Mouse (Mus musculus) neural tube, embryonic 11.5 days (tissue): ENCODE data around the gene Plek. TPM values are rescaled to one million over a fixed set of nuclear protein-coding genes. Genes with fewer than 3 reads are reported as not detected.

Experiments
- ATAC-seq: fragments of 200-750 bp; cut with Nextera tagmentation; 2 replicates; pipeline ENCODE4 v1.8.0; 2017; ENCODE audit warnings: moderate number of reproducible peaks, mild to moderate bottlenecking, moderate TSS enrichment, moderate library complexity; ENCODE audit not compliant: insufficient read depth, low FRiP score, low TSS enrichment
- DNase-seq: peaks from one replicate; pipeline ENCODE4 v3.0.0-alpha.2; 2015; ENCODE audit warnings: low spot score
- H3K27ac ChIP-seq: fragments of 300-500 bp; sonication (generic); 2 replicates; pipeline ENCODE4 v1.5.1; 2014; ENCODE audit warnings: low read depth, mild to moderate bottlenecking, low read length
- H3K27me3 ChIP-seq: fragments of 300-500 bp; sonication (generic); 2 replicates; pipeline ENCODE4 v1.6.1; 2014; ENCODE audit warnings: mild to moderate bottlenecking, low read length, mixed read lengths; ENCODE audit not compliant: control insufficient read depth, insufficient read depth
- H3K36me3 ChIP-seq: fragments of 300-500 bp; sonication (generic); 2 replicates; pipeline ENCODE4 v1.6.1; 2014; ENCODE audit warnings: mild to moderate bottlenecking, low read length, moderate library complexity, mixed read lengths; ENCODE audit not compliant: control insufficient read depth, insufficient read depth
- H3K4me1 ChIP-seq: fragments of 300-500 bp; sonication (generic); 2 replicates; pipeline ENCODE4 v1.6.1; 2014; ENCODE audit warnings: low read length, mixed read lengths; ENCODE audit not compliant: control insufficient read depth, insufficient read depth
- H3K4me2 ChIP-seq: fragments of 300-500 bp; sonication (generic); 2 replicates; pipeline ENCODE4 v1.6.1; 2014; ENCODE audit warnings: low read depth, mild to moderate bottlenecking, moderate library complexity
- H3K4me3 ChIP-seq: fragments of 300-500 bp; sonication (generic); 2 replicates; pipeline ENCODE4 v1.5.1; 2014; ENCODE audit warnings: low read depth, low read length
- H3K9ac ChIP-seq: fragments of 300-500 bp; sonication (generic); 2 replicates; pipeline ENCODE4 v1.6.1; 2014; ENCODE audit warnings: mild to moderate bottlenecking, low read length
- H3K9me3 ChIP-seq: fragments of 300-500 bp; sonication (generic); 2 replicates; pipeline ENCODE4 v1.6.1; 2016; ENCODE audit warnings: low read length; ENCODE audit not compliant: control insufficient read depth
- WGBS: fragments of 180-500 bp; shearing (Covaris S2); extraction: QIAGEN DNeasy Blood & Tissue Kit; methylation state at CpG from one replicate; pipeline ENCODE4 v1.1.7; 2014; 5-methylcytosine and 5-hydroxymethylcytosine counted together
- polyA plus RNA-seq: library from polyadenylated mRNA; unstranded; fragments of >200 nt; fragmentation: Nextera tagmentation; extraction: Ambion mirVana; gene quantifications from 2 replicates; pipeline ENCODE4 v1.2.1, GENCODE M21; 2014

The Plek gene
- polyA plus RNA-seq, 1 experiment from 2014 or later, result 7.7 TPM

DNA sequence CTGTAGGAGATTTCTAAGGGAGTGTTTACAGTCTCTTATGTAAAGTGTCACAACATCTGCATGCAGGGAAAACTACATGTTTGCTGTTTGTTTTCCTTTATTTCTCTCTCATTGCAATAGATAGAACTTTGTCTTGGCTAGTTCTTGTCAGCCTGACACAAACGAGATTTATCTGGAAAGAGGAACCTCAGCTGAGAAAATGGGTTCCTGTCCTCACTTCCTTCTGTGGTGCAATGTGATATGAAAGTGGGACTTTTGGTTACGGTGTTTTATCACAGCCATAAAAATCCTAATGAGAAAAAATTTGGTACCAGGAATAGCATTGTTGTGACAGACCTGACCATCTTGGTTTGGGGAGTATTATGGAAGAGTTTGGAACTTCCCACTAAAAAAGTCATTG, 82.5 kb downstream of the Plek start:
- no peaks in the 10 kb centered on the region for H3K36me3 ChIP-seq
- WGBS, result 86% methylated on average over 2 of the region's 2 CpGs

GRCm38 (mm10) chr11:16967806-16968205, 84.4 kb downstream of the Plek start:
- DNase-seq, result no peak
- H3K4me3 ChIP-seq, result no peak overlapping the region
- no peak overlapping the region for H3K4me2 ChIP-seq

More for the DNA sequence above, 82.5 kb downstream of the Plek start:
- no peaks in the 10 kb centered on the region for H3K9me3 ChIP-seq
- H3K27me3 ChIP-seq, result no peaks in the 10 kb centered on the region
- DNase-seq, result no peak
- ATAC-seq, result no peak
- H3K27ac ChIP-seq, result no peak overlapping the region
- no peak overlapping the region for H3K9ac ChIP-seq
- no peaks in the 10 kb centered on the region for H3K4me1 ChIP-seq
- no peak overlapping the region for H3K4me3 ChIP-seq
- no peak overlapping the region for H3K4me2 ChIP-seq

DNA sequence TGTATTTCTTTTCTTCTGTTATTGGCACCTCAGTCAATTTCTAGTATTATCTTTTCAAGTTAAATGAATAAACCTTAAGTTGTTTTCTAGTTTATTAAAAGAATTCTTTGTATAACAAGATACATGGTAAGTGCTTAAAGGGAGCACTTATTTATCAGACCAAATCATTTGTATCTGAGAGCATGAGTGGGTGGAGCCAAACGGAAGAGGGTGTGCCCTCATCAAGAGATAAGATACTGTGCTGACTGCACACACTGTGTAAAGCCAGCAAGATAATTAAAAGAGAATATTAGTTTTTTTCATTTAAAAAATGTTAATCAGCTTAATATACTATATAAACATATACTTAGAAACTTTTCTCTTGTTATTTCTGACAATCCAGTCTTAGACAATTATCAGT, 93.7 kb downstream of the Plek start:
- Histone ChIP-seq H3K27ac (no peak overlapping the region), H3K27me3 (no peaks in the 10 kb centered on the region), H3K4me2 (no peak overlapping the region), H3K4me3 (no peak overlapping the region), H3K9ac (no peak overlapping the region), H3K36me3 (no peaks in the 10 kb centered on the region), H3K9me3 (no peaks in the 10 kb centered on the region), H3K4me1 (no peaks in the 10 kb centered on the region)
- WGBS, result 87% methylated on average over 1 of the region's 1 CpGs
- ATAC-seq (no peak), DNase-seq (no peak)

More at GRCm38 (mm10) chr11:16967806-16968205, 84.4 kb downstream of the Plek start:
- ATAC-seq, result no peak
- Histone ChIP-seq H3K27ac (no peak overlapping the region), H3K36me3 (no peaks in the 10 kb centered on the region), H3K4me1 (no peaks in the 10 kb centered on the region), H3K27me3 (no peaks in the 10 kb centered on the region), H3K9me3 (no peaks in the 10 kb centered on the region), H3K9ac (no peak overlapping the region)
- 47% methylated on average over 2 of the region's 2 CpGs for WGBS

DNA sequence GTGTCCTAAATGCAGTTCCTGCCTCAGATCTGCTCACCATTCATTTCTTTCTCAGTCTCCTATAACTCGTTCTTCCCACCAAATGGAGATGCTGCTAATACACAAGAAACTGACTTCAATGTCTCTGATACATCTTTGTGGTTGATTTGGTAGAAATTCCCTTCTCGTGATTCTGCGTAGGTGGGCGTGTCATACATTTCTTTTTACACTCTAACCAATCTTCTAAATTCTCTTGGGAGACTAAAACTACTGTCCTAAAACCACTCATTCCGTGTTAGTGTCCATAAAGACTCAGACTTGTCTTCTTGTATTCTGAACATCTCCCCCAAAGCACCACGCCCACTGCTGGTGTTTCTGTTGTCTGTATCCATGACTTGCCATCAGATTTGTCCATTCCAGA, 95.2 kb downstream of the Plek start:
- no peak overlapping the region for H3K27ac ChIP-seq
- ATAC-seq (no peak), DNase-seq (no peak)
- 91% methylated on average over 6 of the region's 6 CpGs for WGBS
- H3K9ac ChIP-seq, result no peak overlapping the region
- H3K4me1 ChIP-seq, result no peaks in the 10 kb centered on the region
- H3K4me3 ChIP-seq, result no peak overlapping the region
- no peak overlapping the region for H3K4me2 ChIP-seq
- H3K27me3 ChIP-seq, result no peaks in the 10 kb centered on the region
- no peaks in the 10 kb centered on the region for H3K9me3 ChIP-seq
- no peaks in the 10 kb centered on the region for H3K36me3 ChIP-seq

DNA sequence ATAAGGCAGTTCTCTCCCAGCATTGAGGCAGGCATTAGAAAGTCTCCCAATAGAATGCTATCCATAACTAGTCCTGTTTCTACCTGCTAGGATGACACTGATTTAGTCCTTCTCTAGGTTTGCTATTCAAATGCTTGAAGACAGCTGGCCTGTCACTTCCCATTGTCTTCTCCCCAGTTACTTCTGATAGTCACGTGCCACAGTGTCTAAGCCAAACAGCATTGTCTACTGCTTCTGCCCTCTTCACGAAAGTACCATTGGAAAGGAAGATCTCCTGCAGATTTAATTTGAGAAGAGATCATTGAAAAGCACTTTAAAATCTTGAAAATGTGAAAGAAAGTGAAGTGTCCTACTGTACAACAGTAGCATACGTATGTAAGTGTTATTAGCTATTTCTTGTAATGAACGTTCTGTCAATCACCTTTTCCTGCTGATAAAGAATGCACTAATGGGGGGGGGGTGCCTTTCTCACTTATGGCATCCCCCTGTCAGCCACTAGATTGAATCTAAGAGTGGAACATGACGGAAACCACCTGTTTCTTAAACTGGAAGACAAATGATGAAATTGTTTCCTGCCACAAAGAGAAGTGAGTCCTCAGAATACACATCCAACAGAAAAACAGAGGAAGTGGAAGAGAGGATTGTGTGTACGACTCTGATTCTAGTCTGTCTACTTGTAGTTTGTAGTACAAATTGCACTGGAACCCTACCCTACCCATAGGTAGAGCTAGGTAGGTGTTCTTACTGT, 95.9 kb downstream of the Plek start:
- no peaks in the 10 kb centered on the region for H3K9me3 ChIP-seq
- no peaks in the 10 kb centered on the region for H3K27me3 ChIP-seq
- H3K4me1 ChIP-seq, result no peaks in the 10 kb centered on the region
- WGBS, result 91% methylated on average over 6 of the region's 6 CpGs
- H3K36me3 ChIP-seq, result no peaks in the 10 kb centered on the region
- no peak overlapping the region for H3K27ac ChIP-seq
- DNase-seq (no peak), ATAC-seq (no peak)
- H3K4me3 ChIP-seq, result no peak overlapping the region
- no peak overlapping the region for H3K4me2 ChIP-seq
- H3K9ac ChIP-seq, result no peak overlapping the region

DNA sequence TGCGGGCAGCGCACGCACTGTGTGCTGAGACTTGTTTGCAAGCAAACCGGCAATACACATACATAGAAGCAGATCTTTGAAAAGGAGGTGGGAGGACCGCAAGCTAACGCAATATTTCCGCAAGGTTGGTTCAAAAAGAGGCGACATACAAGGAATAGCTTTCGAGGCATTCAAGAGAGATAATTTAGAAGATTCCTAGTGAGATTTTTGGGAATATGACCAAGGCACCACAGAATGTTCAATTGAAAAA, 100.5 kb downstream of the Plek start:
- DNase-seq, result no peak
- H3K27ac ChIP-seq, result no peak overlapping the region
- H3K9me3 ChIP-seq, result no peaks in the 10 kb centered on the region
- peak overlapping the region; percentile 77 for H3K4me2 ChIP-seq
- H3K27me3 ChIP-seq, result no peaks in the 10 kb centered on the region
- H3K4me3 ChIP-seq, result peak overlapping the region; percentile 64
- H3K4me1 ChIP-seq, result no peaks in the 10 kb centered on the region
- WGBS, result 7% methylated on average over 9 of the region's 9 CpGs
- peak overlapping the region; percentile 72 for H3K9ac ChIP-seq
- no peaks in the 10 kb centered on the region for H3K36me3 ChIP-seq
- ATAC-seq, result no peak

DNA sequence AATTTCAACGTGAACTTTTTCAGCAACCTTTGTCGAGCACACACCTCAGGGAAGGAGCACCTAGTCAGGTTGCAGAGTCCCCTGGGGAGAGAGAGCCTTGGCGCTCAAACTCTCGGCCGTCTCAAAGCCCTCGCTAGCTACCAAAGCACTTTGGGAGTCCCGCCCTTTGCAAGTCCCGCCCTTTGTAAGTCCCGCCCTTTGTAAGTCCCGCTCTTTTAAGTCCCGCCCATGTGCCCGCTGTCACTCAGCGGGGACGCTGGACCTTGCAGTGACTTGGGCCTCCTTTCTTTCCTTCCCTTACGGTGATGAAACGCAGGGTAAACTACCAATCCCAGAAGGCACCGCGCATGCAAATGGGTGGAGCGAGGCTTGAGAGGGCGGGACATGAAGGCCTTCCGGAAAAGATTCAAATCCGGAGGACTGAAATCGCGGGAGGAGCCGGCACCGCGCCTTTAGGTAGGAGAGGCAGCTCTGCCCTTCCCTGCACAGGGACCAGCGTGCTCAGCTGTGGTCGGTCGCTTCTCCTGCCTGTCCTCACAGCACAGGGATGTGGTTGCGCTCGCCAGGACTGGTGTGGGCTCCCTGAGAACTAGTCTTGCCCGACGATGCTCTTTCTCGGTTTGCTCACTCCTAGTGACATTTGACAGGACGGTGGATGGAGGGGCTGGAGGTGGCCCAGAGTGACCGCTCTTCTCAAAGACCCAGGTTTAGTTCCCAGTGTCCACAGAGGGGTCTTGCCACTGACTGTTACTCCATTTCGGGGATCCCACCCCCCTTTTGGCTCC, 101.0 kb downstream of the Plek start, which contains the start of gene Fbxo48:
Fbxo48 (plus strand) TSS at position 400 of the 785 bp plus-strand sequence.
- no peaks in the 10 kb centered on the region for H3K27me3 ChIP-seq
- H3K9ac ChIP-seq, result peak within 1 kb of the TSS; percentile 72
- H3K27ac ChIP-seq, result 0 out of 2 replicates have a peak within 1 kb of the TSS, but pooled peaks have one; percentile 29
- peak; percentile 97 for DNase-seq
- no peaks in the 10 kb centered on the region for H3K36me3 ChIP-seq
- H3K4me3 ChIP-seq, result peak within 1 kb of the TSS; percentile 64
- H3K4me1 ChIP-seq, result no peaks in the 10 kb centered on the region
- H3K9me3 ChIP-seq, result no peaks in the 10 kb centered on the region
- under 1% methylated on average over 38 of the region's 38 CpGs for WGBS
- peak; percentile 99 for ATAC-seq
- H3K4me2 ChIP-seq, result peak within 1 kb of the TSS; percentile 77

DNA sequence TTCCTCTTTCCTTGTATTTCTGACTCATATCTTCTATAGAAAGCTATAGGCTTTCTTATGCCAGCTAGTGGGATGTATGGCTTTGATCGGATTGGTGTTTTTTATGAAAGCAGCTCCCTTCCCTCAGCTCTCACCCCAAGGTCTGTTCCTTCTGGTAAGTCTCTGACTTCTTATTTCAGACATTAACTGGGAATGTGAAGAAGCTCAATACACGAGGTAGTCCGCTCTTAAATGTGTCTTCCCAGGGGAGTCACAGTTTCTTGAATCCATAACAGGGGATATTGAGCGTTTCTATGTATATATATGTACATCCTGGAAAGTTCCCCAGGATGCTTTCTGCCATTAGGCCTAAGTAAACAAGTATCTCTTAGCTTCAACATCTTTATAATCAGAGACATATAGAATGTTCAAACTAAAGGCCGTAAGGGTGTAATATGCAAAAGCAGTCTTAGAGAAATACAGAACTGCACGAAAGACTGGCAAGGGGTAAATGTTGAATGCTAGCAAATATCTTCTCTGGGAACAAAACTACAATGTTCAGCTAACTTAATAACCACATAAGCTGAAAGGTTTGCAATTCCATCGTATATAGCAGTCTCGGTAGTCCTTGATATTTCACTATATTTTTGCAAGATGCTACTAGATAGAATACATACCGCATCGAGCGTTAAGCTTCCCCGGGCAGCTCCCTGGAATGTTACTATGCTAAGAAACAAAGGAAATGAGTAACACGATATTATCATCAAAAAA, 101.8 kb downstream of the Plek start:
- peak overlapping the region; percentile 42 for H3K4me2 ChIP-seq
- H3K27me3 ChIP-seq, result no peaks in the 10 kb centered on the region
- DNase-seq (no peak), ATAC-seq (no peak)
- no peaks in the 10 kb centered on the region for H3K9me3 ChIP-seq
- peak overlapping the region; percentile 42 for H3K9ac ChIP-seq
- H3K4me3 ChIP-seq, result peak overlapping the region; percentile 64
- WGBS, result 55% methylated on average over 13 of the region's 13 CpGs
- H3K36me3 ChIP-seq, result no peaks in the 10 kb centered on the region
- H3K27ac ChIP-seq, result no peak overlapping the region
- H3K4me1 ChIP-seq, result no peaks in the 10 kb centered on the region
